Mouse (Mus musculus) MEL (cell line): ENCODE data around the gene Ptpdc1.

Source experiments
- CTCF ChIP-seq, 3 experiments: IDR thresholded peaks in 2 of 3; conservative IDR thresholded peaks in 1 of 3; 2 replicates each; pipeline ENCODE4 v1.5.1; 2011 to 2012; ENCODE audit warnings: low read length in 3 of 3, low read depth in 2 of 3, mild to moderate bottlenecking in 2 of 3, improper control_type of control experiment in 1 of 3, inconsistent platforms in 1 of 3, mixed read lengths in 1 of 3, moderate library complexity in 1 of 3; ENCODE audit not compliant: control insufficient read depth in 1 of 3, insufficient read depth in 1 of 3, poor library complexity in 1 of 3, severe bottlenecking in 1 of 3
- ETS1 ChIP-seq: IDR thresholded peaks from 2 replicates; pipeline ENCODE4 v1.6.1; 2012; ENCODE audit warnings: low read depth, mild to moderate bottlenecking, inconsistent platforms, low read length, improper control_type of control experiment, moderate library complexity
- JUND ChIP-seq: IDR thresholded peaks from 2 replicates; pipeline ENCODE4 v1.6.1; 2011; ENCODE audit warnings: low read depth, mild to moderate bottlenecking, improper control_type of control experiment, low read length
- NELFE ChIP-seq: IDR thresholded peaks from 2 replicates; pipeline ENCODE4 v1.6.1; 2011; ENCODE audit warnings: low read depth, low read length, improper control_type of control experiment
- USF2 ChIP-seq, 2 experiments: IDR thresholded peaks; 2 replicates each; pipeline ENCODE4 v1.6.1; 2011 to 2012; ENCODE audit warnings: improper control_type of control experiment in 2 of 2, low read length in 2 of 2, borderline replicate concordance in 1 of 2, inconsistent platforms in 1 of 2, low read depth in 1 of 2, mild to moderate bottlenecking in 1 of 2; ENCODE audit not compliant: insufficient read depth in 1 of 2

- TF ChIP-seq CTCF (IDR thresholded peaks at IDR 0.05 in 2 of 3, conservative IDR thresholded peaks at IDR 0.05 in 1 of 3; ENCODE audit: control insufficient read depth in 1 of 3, insufficient read depth in 1 of 3, low read depth in 2 of 3, low read length in 3 of 3, poor library complexity in 1 of 3, severe bottlenecking in 1 of 3) (peak; percentile 70 to 99 (median 83)), USF2 (IDR thresholded peaks at IDR 0.05; ENCODE audit: borderline replicate concordance in 1 of 2, insufficient read depth in 1 of 2, low read depth in 1 of 2, low read length in 2 of 2) (no peak), NELFE (no peak), JUND (no peak), ETS1 (no peak)
These were observed 53.3 kb downstream of the Ptpdc1 start for GRCm38 (mm10) chr13:48572127-48572526.
